Mouse (Mus musculus) ES-Bruce4 (cell line): ENCODE measurements around the gene Cldn10.

ENCODE experiments used
- CTCF ChIP-seq: IDR thresholded peaks from one replicate; pipeline ENCODE4 v1.8.1; 2011; ENCODE audit warnings: low read depth, low read length
- EP300 ChIP-seq: IDR thresholded peaks from 2 replicates; pipeline ENCODE4 v1.6.1; 2011; ENCODE audit warnings: low read depth, low read length; ENCODE audit not compliant: insufficient read depth
- POLR2A ChIP-seq: IDR thresholded peaks from one replicate; pipeline ENCODE4 v1.8.1; 2011; ENCODE audit warnings: low read length; ENCODE audit not compliant: insufficient read depth

DNA sequence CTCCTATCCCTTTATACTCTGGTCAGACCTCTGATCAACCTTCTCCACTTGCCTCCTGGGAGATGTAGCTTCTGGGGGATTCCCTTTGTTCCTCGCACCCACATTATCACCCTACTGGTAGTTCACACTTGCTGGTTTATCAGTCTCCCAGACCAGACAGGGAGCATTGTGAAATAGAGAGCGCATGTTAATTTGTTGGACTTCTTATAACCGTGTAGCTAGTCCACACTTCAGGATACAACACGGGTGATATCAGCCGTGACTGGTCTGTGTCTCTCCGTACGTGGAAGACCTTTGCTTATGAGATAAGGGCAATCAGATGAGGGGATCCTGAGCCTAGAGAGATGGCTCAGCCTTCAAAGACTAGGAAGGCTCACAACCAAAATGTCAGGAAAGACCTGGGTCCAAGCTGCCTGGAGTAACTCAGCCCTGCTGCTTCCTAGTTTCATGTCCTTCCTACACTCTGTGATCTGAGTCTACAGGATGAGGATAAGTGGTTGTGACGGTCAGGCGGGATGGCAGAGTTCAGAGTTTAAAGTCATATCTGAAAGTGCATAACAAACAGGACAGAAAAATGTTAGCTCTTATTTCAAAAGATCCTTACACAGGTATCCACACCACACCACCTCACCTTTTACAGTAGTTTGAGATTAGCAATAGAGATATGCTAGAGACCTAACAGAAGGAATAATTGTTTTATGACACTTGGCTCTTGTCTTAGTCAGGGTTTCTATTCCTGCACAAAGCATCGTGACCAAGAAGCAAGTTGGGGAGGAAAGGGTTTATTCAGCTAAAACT lies 78.5 kb downstream of the Cldn10 start:
- TF ChIP-seq EP300 (no peak), CTCF (no peak), POLR2A (no peak)
